Mouse (Mus musculus): Measurements from ENCODE around the gene Tcl1.
"Not testable (repeated sequence)": the region's sequence is repeated elsewhere in the genome, so short reads cannot be mapped to it uniquely, and the experiment has no call there.

- TF ChIP-seq CTCF (conservative IDR thresholded peaks at IDR 0.05; ENCODE audit: low read length), result peak; percentile 37
- not testable (repeated sequence) for TF ChIP-seq POU5F1, NANOG (IDR thresholded peaks at IDR 0.05; ENCODE audit: borderline replicate concordance, low read length)
Observed at GRCm38 (mm10) chr12:105174318-105174717, 48.3 kb downstream of the Tcl1 start.
